Mouse (Mus musculus) CD4-positive, CD25-positive, alpha-beta regulatory T cell, adult 2 months (primary cell): ENCODE results near the gene Map3k5.
A peak's percentile ranks its signal among the peaks of the same experiment; 100 is the strongest.

ENCODE experiments used
- DNase-seq: peaks from one replicate; pipeline ENCODE4 v3.0.0-alpha.2; 2012; ENCODE audit warnings: low read depth, low spot score

Map3k5 gene

GRCm38 (mm10) chr10:20152131-20152530 is 217.9 kb downstream of the Map3k5 start:
- DNase-seq, result no peak

- DNase-seq, result no peak
Measured at GRCm38 (mm10) chr10:20153507-20153906, 219.2 kb downstream of the Map3k5 start.

- DNase-seq, result no peak
Measured at GRCm38 (mm10) chr10:20155401-20155800, 221.1 kb downstream of the Map3k5 start.

- no peak for DNase-seq
Measured at GRCm38 (mm10) chr10:20157021-20157726, 222.9 kb downstream of the Map3k5 start.

GRCm38 (mm10) chr10:20158756-20159155 is 224.5 kb downstream of the Map3k5 start:
- DNase-seq, result no peak

GRCm38 (mm10) chr10:20159308-20159707 is 225.0 kb downstream of the Map3k5 start:
- DNase-seq, result no peak

GRCm38 (mm10) chr10:20160914-20161313 is 226.6 kb downstream of the Map3k5 start:
- DNase-seq, result no peak

GRCm38 (mm10) chr10:20164810-20165209 is 230.5 kb downstream of the Map3k5 start:
- no peak for DNase-seq

GRCm38 (mm10) chr10:20166797-20167196 is 232.5 kb downstream of the Map3k5 start:
- DNase-seq, result no peak

- no peak for DNase-seq
Measured at GRCm38 (mm10) chr10:20167467-20167866, 233.2 kb downstream of the Map3k5 start.

- no peak for DNase-seq
Measured at GRCm38 (mm10) chr10:20169182-20169674, 235.0 kb downstream of the Map3k5 start.

GRCm38 (mm10) chr10:20169927-20170604 is 235.8 kb downstream of the Map3k5 start:
- no peak for DNase-seq

GRCm38 (mm10) chr10:20170605-20171088 is 236.4 kb downstream of the Map3k5 start:
- peak; percentile 13 for DNase-seq

GRCm38 (mm10) chr10:20171209-20171608 is 236.9 kb downstream of the Map3k5 start:
- DNase-seq, result no peak

- DNase-seq, result no peak
Measured at GRCm38 (mm10) chr10:20171756-20172155, 237.5 kb downstream of the Map3k5 start.

- DNase-seq, result no peak
Measured at GRCm38 (mm10) chr10:20173733-20174132, 239.5 kb downstream of the Map3k5 start.

GRCm38 (mm10) chr10:20176054-20176453 is 241.8 kb downstream of the Map3k5 start:
- no peak for DNase-seq

GRCm38 (mm10) chr10:20178807-20179605 is 244.7 kb downstream of the Map3k5 start:
- DNase-seq, result peak; percentile 36

GRCm38 (mm10) chr10:20181198-20181597 is 246.9 kb downstream of the Map3k5 start:
- no peak for DNase-seq

GRCm38 (mm10) chr10:20181680-20182399 is 247.6 kb downstream of the Map3k5 start:
- peak; percentile 8 for DNase-seq

GRCm38 (mm10) chr10:20184326-20184725 is 250.1 kb downstream of the Map3k5 start:
- DNase-seq, result no peak
